Mouse (Mus musculus) natural killer cell, adult 2 months (primary cell): ENCODE data around the gene Erc2.
"Not testable (repeated sequence)": the region's sequence is repeated elsewhere in the genome, so short reads cannot be mapped to it uniquely, and the experiment has no call there.

Experiments used
- DNase-seq, 2 experiments: peaks; one replicate each; pipeline ENCODE4 v3.0.0; 2022; ENCODE audit warnings: low spot score in 2 of 2

The Erc2 gene

DNA sequence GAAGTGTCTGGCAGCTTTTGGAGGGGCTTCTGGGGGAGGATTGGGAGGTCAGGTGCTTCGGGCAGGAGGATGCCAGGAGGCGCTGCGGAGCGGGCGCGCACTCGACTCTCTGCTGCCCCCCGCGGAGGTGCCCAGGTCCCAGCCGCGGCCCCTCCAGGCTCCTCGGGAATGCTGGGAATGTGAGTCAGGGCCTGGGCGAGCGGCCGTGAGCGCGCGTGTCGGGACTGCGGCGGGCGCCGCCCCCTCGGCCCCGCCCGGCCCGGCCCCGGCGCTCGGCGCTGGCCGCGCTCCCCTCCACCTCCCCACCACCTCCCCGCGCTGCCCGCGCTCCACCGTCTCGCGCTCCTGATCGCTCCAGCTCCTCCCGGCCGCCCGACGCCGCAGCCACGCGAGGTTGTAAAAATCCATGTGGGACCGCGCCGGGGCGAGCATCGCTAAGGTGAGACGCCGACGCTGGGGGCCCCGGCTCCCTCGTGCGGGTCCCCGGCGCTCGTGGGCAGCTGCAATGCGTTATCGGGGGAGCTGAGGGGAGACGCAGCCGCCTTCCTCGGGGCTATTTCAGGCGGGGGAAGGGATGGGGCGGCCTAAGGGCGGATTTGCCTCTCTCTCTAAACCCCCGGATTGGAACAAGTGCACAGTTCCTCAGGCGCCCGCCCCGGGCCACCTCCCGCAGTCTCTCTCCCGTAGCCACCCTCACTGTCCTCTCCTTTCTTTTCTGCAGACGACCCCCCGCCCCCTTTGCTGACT lies at the start of gene Erc2:
Gene Erc2 (plus strand): TSS at position 253 of the 747 bp plus-strand sequence.
- DNase-seq: no peak

DNA sequence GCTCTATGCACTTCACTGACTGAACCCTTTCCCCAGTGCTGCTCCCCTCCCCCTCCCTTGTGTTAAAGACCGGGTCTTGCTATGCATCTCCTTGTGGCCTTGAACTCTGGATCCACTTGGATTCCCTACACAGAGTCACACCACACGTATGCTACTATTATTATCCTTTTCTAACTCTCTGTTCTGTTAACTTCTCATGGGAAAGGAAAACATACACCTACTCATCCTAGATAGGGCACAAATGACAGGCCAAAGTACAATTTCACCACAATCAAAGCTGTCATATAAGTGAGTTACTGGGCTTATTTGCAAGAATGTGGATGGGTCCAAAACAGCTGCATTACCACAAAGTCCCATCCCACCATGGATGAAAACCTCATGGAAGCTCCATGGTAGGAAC lies 43.8 kb upstream of the Erc2 start:
- no peak for DNase-seq

DNA sequence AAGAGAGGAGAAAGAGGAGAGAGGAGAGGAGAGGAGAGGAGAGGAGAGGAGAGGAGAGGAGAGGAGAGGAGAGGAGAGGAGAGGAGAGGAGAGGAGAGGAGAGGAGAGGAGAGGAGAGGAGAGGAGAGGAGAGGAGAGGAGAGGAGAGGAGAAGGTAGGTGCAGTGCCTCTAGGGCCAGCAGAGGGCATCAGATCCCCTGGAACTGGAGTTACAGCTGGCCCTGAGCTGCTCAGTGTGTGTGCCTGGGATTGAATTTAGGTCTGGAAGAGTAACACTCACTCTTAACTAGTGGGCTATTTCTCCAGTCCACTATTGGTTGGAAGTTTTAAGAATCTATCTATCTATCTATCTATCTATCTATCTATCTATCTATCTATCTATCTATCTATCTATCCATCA lies 32.6 kb upstream of the Erc2 start:
- DNase-seq: not testable (repeated sequence)

DNA sequence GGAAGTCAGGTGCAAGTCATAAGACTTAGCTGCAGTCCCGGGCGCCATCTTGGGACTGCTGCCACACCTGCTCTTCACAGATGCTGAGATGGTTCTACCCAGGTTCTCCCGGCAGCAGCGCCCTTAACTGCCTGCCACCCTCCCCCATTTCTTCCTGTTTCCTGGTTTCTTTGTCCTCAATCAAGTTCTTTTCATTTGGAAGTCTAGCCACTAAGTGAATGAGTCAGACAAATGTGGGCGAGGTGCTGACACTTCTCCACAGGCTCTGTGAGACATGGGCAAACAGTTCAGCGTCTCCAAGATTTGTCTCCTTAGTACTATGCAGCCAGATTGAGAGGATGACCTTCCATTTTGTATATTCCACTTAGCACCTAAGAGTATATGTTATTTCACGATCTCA lies 30.1 kb upstream of the Erc2 start:
- DNase-seq: no peak

DNA sequence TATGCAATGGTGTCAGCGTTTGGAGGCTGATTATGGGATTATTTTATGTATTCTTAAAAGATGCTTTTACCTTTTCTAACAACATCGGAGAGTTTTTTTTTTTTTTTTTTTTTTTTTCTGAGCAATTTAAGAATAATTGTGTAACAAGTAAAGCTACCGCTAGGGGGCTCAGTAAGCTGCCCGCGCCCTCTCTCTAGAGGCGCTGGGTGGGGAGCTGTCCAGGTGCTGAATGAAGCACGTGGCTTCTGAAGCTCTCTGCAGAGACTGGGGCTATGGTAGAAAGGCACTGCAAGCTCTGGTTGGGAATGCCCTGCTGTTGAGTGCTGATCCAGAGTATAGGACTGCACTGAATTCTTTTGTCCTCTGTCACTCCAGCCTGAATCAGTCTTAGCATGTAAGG lies 26.0 kb upstream of the Erc2 start:
- peak; percentile 28 to 66 for DNase-seq

DNA sequence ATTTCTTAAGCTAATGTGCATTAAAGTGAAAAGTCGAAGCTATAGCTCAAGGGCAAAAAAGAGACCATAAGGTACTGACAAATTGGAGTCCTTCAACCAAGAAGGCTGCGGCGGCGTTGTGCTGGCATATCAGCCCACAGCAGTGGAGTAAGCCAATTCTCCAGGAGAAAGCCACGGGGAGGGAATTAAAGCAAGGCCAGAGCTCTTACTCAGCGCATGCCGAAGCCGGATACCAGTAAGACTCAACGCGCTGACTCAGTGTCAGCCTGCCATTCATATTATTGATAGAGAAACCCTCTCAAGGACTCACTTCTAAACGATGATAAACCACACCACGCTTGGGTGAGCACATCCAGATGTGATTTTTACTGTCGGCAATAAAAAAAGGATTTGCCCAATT lies 20.1 kb upstream of the Erc2 start:
- no peak for DNase-seq

DNA sequence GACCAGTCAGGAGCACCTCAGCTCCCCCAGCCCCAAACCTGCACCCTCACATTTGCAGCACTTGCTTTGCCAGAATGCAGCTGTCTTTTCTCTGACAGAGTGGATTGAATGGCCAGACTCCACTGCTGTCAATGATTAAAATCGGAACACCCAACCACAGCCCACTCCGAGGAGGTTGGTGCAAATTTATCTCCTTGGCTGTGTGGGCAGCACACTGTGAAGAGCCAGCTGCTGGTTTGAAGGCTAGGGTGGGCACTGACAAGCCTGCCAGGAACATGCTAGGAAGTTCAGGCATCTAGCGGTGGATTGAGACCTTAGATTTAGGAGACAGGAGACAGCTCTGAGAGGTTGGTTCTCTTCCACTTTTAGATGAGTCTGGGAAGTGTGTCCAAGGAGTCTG lies 14.8 kb upstream of the Erc2 start:
- no peak for DNase-seq

DNA sequence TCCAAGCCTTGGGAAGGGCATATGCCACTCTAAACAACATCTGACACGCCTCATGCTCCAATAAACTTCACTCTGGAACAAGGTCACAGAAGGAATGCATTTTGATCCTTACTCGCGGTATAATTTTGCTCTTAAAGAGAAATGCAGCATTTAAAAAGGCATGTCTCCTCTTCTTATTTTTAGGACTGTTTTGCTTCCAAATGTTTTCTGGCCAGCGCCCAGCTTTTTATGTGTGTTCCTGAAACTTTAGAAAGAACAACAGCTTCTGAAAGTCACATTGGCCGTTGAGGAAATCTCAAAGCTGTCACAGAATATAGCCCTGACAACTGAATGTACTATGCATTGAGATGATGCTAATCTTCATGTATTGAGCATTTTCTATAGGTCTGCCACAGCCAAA lies 8.5 kb upstream of the Erc2 start:
- DNase-seq: no peak

DNA sequence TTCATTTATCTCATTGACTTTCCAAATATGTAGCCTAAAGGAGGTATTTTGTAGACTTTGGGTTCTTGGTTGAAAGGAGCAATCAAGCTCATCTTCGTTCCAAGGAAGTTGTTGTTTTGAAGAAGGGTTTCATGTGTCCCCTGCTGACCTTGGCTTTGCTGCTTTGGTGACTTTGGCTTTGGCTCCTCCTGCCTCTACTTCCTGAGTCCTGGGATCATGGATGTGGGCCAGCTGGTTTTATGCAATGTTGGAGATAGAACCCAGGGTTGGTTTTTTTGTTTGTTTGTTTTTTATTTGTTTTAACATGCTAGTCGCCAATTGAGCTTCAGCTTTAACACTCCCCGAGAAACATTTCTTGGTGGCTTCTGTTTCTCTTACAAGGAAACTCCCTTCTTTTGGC lies 4.9 kb upstream of the Erc2 start:
- DNase-seq: no peak

DNA sequence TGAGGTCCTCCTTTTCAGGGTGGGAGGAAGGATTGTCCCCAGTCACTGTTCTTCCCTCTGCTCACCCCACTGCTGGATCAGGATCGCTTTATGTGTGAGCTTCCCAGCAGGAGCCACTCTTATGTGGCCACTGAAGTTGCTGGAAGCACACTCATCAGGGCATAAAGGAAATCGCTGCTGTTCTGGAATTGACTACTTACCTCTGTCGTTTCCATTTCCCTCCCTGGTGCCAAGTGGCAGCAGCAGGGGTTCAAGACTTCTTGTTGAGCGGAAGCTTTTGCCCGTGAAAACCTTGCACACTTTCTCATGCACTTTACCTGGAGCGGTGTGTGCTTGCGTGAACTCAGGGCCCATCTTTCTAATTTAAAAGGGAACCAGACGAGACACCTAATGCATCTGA lies 652 bp upstream of the Erc2 start:
- no peak for DNase-seq

DNA sequence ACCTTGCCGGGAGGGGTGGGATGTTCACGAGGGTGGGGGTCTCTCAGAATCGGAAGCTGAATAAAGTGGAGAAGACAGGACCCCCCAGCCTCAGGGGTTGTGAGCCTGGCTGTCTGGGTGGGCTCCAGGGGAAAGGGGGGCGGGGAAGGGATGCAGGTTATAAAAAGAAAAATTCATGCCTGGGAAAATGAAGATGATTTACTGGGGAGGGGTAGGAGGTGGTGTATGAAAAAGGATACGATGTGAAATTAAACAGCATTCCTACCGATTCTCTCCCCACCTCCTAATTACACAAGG lies 643 bp downstream of the Erc2 start:
- DNase-seq: no peak

DNA sequence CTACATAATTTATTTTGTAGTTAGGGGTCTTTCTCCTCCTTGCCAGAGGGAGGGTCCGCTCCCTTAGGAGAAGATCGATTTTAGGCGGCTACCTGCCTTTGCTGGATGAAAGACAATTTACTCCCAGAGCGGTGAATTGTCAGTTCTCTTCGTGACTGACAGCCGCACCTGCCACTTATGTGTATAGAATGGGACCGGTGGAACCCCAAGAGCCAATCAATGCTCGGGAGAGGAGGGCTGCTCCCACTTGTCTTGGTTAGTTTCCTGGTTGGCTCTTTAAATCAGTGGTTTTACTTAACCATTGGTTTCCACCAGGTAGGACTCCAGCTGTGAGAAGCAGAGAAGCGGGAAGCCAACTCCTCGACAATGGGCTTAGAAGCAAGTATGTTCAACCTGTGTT lies 1.1 kb downstream of the Erc2 start:
- DNase-seq: no peak

DNA sequence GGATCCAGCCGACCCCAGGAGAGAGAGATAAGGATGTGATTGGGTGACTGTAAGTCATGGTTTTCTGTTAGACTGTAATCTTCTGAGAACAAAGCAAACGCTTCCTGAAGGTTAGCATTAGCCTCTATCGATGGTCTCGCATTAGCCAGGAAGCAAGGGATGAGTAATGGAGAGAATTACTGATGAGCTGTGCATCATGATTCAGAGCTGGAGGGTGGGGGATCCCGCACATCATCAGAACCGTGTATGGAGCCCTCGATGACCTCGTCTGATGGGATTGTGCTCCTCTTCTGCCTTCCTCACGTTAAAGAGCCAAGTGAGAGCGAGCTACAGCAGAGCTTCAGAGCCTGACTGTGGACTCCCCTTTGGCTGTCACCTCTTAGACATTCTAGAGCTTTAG lies 6.5 kb downstream of the Erc2 start:
- DNase-seq: no peak

DNA sequence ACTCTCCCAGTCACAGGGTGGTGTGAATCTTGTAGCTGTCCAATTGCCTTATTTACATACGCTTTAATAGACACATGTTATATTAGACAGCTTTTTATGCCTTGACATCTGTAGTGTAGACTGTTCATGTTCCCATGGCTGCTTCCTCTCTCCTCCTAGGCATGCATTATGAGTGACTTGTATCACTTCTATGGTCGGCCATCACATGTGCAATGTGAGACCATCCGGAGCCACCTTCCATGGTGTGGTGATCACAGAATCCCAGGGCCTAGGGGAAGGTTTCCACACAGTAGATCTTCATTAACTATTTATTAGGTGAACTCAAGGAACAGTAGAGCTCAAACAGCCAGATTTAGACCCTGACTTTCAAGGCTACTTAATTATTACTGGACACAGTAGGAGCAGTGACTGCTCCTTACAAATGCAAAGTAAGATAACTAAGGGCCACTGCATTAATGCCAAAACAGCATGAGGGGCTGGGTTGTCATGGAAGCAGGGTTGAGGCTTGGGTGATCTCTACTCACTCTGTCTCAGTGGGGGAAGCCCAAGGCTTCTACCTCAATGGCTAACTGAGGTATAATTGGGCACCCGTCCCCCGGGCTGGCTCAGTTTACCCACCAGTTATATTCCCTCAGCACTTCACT lies 7.3 kb downstream of the Erc2 start:
- DNase-seq: no peak

DNA sequence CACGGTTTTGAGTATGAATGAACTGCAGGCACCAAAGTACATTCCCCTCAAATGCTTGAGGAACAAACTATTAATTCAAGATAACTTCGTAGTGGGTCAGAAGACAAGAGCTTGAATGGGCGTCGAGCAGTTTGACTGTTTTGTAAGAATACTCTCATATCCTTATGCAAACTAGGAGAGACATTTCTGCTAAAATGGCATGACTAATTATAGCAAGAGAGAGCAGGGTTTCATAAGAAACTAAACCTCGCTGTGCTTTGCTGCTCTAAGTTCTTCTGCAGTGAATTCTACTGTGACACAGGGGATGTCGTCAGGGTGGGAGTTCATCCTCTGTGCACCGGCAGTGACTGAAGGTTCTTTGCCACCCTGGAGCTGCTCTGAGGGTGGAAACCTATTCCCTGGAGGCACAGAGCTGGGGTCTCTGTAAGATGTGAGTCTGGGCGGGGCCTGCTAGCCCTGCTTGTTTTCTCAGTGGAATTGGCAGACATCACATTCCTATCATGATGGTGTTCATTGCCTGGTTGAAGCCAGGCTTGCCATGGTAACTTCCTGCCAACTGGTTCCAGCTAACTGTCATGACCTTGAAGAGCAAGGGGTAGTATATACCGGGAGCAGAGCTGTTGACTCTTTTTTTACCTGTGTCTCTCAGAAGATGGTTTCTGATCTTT lies 8.9 kb downstream of the Erc2 start:
- DNase-seq: no peak

DNA sequence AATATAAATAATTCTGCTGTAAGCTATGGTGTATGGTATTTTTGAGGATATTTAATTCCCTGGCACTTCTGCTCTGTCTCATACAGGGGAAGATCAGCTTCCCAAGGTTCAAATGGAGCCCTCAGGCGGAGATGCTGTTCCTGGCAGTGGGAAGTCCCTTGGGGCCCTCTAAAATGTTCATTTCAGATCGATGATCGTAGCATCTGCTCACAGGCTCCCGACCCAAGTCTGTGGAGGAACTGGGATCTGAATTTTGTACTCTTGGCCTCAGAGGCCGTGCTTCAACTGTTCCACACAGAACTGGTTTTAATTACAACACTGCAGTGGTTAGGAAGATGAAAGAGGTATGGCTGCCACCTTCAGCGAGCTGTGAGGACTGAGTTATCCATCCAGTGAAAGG lies 12.5 kb downstream of the Erc2 start:
- DNase-seq: no peak

DNA sequence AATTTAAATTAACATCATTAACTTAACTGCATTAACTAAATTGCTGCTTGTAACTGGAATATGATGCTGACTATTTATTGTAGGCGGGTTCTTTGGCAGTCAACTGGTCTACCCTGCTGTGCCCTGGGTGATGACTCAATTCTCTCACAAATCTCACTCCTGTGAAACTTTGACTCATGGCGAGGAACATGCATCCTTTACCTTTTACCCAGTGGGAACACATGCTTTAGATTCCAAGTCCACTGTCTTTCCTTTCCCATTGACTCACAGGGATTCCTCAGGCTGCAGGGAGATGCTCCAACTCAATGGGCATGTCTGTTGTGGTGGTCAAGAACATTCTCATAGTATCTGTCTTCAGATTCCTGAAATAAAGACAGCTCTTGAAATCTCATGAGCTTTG lies 14.3 kb downstream of the Erc2 start:
- DNase-seq: no peak

DNA sequence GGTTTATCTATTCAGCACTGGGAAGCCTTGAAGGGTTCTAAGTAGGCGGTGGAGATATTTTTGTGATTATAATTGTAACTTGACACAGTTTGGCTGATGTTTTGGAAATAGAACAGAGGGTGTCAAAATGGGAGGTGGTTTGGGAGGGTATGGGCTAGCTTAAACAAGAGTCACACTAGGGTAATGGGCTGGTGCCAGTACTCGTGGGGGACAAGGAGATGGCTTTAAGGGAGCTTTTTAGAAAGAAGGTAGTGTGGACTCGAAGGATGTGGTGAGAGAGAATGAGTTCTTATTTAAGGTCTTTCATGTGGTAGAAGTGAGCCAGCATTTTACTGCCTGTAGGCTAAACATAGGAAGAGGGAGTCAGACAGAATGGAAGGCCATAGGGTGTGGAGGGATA lies 19.2 kb downstream of the Erc2 start:
- DNase-seq: no peak

DNA sequence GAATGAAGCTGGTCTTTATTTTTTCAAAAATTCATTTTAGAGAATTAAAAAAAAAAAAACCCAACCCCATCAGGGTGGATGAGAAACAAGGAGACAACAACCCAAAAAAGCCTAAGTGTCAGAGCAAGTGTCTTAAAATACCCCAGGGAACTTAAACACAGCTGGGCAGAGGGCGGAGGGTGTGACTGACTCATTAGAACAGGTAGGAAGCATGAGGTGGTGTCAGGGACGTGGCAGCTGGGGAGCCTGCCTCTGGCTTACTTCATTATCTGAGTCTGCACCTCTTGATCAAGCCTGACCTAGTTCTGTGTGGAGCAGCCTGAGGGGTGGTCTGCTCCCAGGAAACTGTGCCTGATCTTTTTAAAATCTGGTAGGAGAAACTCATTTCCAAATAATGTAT lies 20.8 kb downstream of the Erc2 start:
- DNase-seq: no peak

DNA sequence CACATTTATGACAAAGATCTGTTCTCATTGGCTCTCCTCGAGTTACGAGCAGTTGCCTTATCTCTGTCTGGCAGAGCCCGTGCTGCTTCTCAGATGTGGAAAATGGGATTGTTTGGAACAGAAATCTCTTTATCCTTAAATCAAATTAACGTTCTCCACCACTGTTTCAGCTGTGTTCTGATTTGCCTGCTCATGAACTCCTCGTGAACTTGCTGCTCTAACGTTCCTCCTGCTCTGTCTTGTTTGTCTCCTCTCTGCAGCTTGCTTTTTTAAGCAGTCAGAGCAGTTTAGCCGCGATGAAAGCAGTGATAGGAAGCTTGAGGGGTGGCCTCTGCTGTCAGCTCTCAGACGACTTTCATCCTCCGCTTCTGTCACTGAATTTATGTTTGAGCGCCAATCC lies 32.4 kb downstream of the Erc2 start:
- DNase-seq: no peak

DNA sequence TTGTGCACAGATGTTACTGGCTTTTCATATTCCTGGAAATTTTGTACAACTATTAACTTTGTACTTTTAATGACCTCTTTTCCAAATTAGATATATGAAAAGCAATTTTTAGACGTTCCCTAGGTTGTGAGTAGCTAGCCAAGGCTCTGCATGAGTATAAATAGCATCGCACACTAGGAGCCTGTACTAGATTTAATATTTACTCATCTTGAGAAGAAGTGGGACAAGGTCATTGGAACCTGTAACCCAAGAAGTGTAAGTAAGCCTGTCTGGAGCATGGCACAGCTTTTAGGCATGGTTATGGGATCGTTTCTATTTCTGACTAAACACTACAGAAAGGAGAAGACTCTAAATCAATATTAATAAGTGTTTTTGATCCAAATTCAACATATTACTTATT lies 36.4 kb downstream of the Erc2 start:
- no peak for DNase-seq

DNA sequence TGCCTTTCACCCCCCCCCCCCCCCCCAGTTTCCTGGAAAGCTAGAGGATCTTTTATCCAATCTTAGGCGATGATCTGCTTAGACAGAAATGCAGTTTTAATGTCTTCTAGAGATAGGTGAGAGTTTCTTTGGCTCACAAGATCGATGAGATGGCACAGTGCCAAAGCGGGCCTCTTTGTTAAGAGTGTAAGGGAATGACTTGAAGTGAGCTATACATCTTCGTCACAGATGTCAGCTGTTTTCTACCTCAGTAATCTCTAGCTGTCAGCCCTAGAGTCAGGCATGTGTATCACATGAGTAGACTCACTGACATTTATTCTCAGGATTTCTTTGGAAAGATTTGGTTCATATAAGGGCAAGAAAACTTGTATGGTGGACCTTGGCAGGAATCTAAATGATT lies 39.2 kb downstream of the Erc2 start:
- DNase-seq: no peak

DNA sequence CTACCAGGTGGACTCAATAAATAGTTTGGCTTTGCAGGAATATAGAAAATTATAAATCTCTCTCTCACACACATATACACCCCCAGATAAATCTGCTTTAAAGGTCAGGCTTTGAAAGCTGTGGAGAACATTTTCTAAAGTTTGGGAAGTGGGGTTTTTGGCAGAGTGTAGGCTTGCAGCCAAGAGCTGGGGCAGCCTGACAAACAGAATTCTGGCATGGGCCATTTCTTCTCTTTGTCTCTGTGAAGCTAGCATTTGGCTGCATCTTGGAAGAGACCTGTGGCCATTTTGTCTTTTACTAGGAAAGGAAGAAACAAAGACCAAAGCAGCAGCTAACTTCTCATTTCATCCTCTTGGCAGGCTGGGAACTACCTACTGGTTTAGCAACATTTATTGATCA lies 40.0 kb downstream of the Erc2 start:
- no peak for DNase-seq
